31 mouse cellular contexts compared by ENCODE assay signal in genomic region chr10:86123224-86123623, GRCm38 (mm10).
DNase-seq lines count a peak whose midpoint lies in the region; ATAC-seq and TF ChIP-seq lines count a peak whose summit lies in the region.
"Had no signal": no experiment of that assay in that cellular context is flagged by ENCODE, and none has a peak within 500 bp of the region (broad histone marks: within the 10 kb centered on the region; RNA-seq: fewer than 3 reads in every experiment).

No protein-coding gene starts in this region.

- TF ChIP-seq EP300 in liver, postnatal 0 days (IDR thresholded peaks at IDR 0.05; ENCODE audit: low read depth): 0 out of 2 replicates have a peak, but pooled peaks have one; percentile 8

- no peak for TF ChIP-seq CTCF in liver, postnatal 0 days (IDR thresholded peaks at IDR 0.05; ENCODE audit: low read depth)

- H3K9me3 ChIP-seq in heart, embryonic 10.5 days: no peaks in the 10 kb centered on the region
- H3K9me3 ChIP-seq in liver, postnatal 0 days (ENCODE audit: low read length): no peaks in the 10 kb centered on the region
- H3K9me3 ChIP-seq: G1E; heart, embryonic 13.5 days; limb, embryonic 10.5 days; limb, embryonic 15.5 days; neural tube, embryonic 12.5 days; stomach, embryonic 15.5 days had no signal

- ATAC-seq in liver, postnatal 0 days: no peak; the same call in 1 of the 2 replicates
- ATAC-seq: forebrain, embryonic 16.5 days; hindbrain, embryonic 16.5 days; midbrain, embryonic 16.5 days had no signal

- no peak overlapping the region for H3K4me3 ChIP-seq in heart, embryonic 10.5 days
- no peak overlapping the region for H3K4me3 ChIP-seq in liver, postnatal 0 days (ENCODE audit: low read depth, low read length)
- no peak overlapping the region for H3K4me3 ChIP-seq in myocyte
- H3K4me3 ChIP-seq: embryonic facial prominence, embryonic 13.5 days; heart, embryonic 13.5 days; limb, embryonic 10.5 days; limb, embryonic 15.5 days; neural tube, embryonic 12.5 days; stomach, embryonic 15.5 days had no signal

- no peak overlapping the region for H3K4me2 ChIP-seq in liver, postnatal 0 days (ENCODE audit: low read depth, low read length)
- peak overlapping the region; percentile 24 for H3K4me2 ChIP-seq in myocyte (ENCODE audit: low read depth)
- H3K4me2 ChIP-seq: embryonic facial prominence, embryonic 13.5 days; heart, embryonic 13.5 days; limb, embryonic 15.5 days; lung, embryonic 14.5 days; midbrain, embryonic 11.5 days; neural tube, embryonic 12.5 days; stomach, embryonic 15.5 days had no signal

- no peak for TF ChIP-seq POLR2A in myocyte (IDR thresholded peaks at IDR 0.05; ENCODE audit: insufficient read length, low read depth)

- WGBS in heart, embryonic 10.5 days: 84% methylated on average over 2 of the region's 2 CpGs
- 70% methylated on average over 2 of the region's 2 CpGs for WGBS in liver, postnatal 0 days (ENCODE audit: insufficient replicate concordance)

- peak; percentile 14 for DNase-seq in adrenal gland, postnatal 14 days
- no peak for DNase-seq in adrenal gland, postnatal 4 days (ENCODE audit: low spot score in 2 of 2)
- DNase-seq in heart, embryonic 10.5 days (ENCODE audit: low spot score): peak; percentile 61
- no peak for DNase-seq in heart, adult 9 months (ENCODE audit: low spot score in 2 of 2)
- no peak for DNase-seq in liver, postnatal 0 days
- no peak for DNase-seq in liver
- no peak for DNase-seq in thymus, adult 18-20 months
- DNase-seq: adrenal gland, adult 8-10 months; cerebellum, adult 11-12 months; cerebellum, adult 9-11 months; gastrocnemius, postnatal 14 days; heart, postnatal 10 days; layer of hippocampus, adult 9-11 months; lung, embryonic 14.5 days; lung, postnatal 36 days; right cerebral cortex, postnatal 14 days; thymus, adult 2 months; thymus, postnatal 36 days had no signal

- H3K27ac ChIP-seq in heart, embryonic 10.5 days: no peak overlapping the region
- no peak overlapping the region for H3K27ac ChIP-seq in liver, postnatal 0 days (ENCODE audit: low read depth)
- H3K27ac ChIP-seq: embryonic facial prominence, embryonic 13.5 days; heart, embryonic 13.5 days; limb, embryonic 10.5 days; limb, embryonic 15.5 days; liver, embryonic 14.5 days; neural tube, embryonic 12.5 days; stomach, embryonic 15.5 days had no signal

- no peaks in the 10 kb centered on the region for H3K79me2 ChIP-seq in myocyte (ENCODE audit: control insufficient read depth, insufficient read depth)

- H3K27me3 ChIP-seq in heart, embryonic 10.5 days (ENCODE audit: insufficient read depth, poor library complexity, severe bottlenecking): 0 out of 2 replicates have a peak, but pooled peaks cover 4% of the 10 kb centered on the region
- no peaks in the 10 kb centered on the region for H3K27me3 ChIP-seq in liver, postnatal 0 days (ENCODE audit: insufficient read depth, low read length)
- no peaks in the 10 kb centered on the region for H3K27me3 ChIP-seq in myocyte (ENCODE audit: control insufficient read depth, insufficient read depth, insufficient read length)
- H3K27me3 ChIP-seq: embryonic facial prominence, embryonic 13.5 days; limb, embryonic 15.5 days; neural tube, embryonic 12.5 days; stomach, embryonic 15.5 days had no signal

- H3K4me1 ChIP-seq in heart, embryonic 10.5 days: 0 out of 2 replicates have a peak, but pooled peaks cover 4% of the 10 kb centered on the region
- no peaks in the 10 kb centered on the region for H3K4me1 ChIP-seq in liver, postnatal 0 days (ENCODE audit: insufficient read depth)
- H3K4me1 ChIP-seq: embryonic facial prominence, embryonic 13.5 days; limb, embryonic 10.5 days; limb, embryonic 15.5 days; neural tube, embryonic 12.5 days; stomach, embryonic 15.5 days had no signal

- H3ac ChIP-seq in myocyte (ENCODE audit: control insufficient read depth, insufficient read length): no peak overlapping the region

- no peak overlapping the region for H3K9ac ChIP-seq in liver, postnatal 0 days (replicated peaks)
- H3K9ac ChIP-seq: embryonic facial prominence, embryonic 13.5 days; heart, embryonic 13.5 days; limb, embryonic 15.5 days; liver, embryonic 14.5 days; lung, embryonic 14.5 days; neural tube, embryonic 12.5 days; stomach, embryonic 15.5 days had no signal

- no peaks in the 10 kb centered on the region for H3K36me3 ChIP-seq in heart, embryonic 10.5 days
- no peaks in the 10 kb centered on the region for H3K36me3 ChIP-seq in liver, postnatal 0 days (replicated peaks; ENCODE audit: insufficient read depth, low read length)
- H3K36me3 ChIP-seq in myocyte (ENCODE audit: control insufficient read depth, insufficient read depth): no peaks in the 10 kb centered on the region
- H3K36me3 ChIP-seq: embryonic facial prominence, embryonic 13.5 days; G1E; heart, embryonic 13.5 days; limb, embryonic 10.5 days; limb, embryonic 15.5 days; neural tube, embryonic 12.5 days; stomach, embryonic 15.5 days had no signal

TF ChIP-seq in myocyte, 11 proteins besides CTCF, POLR2A, EP300 and RAD21:
- TF ChIP-seq MAX (IDR thresholded peaks at IDR 0.05; ENCODE audit: low read depth): no peak
- TF ChIP-seq TCF12 (IDR thresholded peaks at IDR 0.05; ENCODE audit: insufficient read depth, poor library complexity, severe bottlenecking): peak; percentile 68
- TF ChIP-seq USF1 (IDR thresholded peaks at IDR 0.05; ENCODE audit: low read depth): no peak
- no peak for TF ChIP-seq SRF (IDR thresholded peaks at IDR 0.05; ENCODE audit: control insufficient read depth, insufficient read length, low read depth)
- no peak for TF ChIP-seq E2F4 (IDR thresholded peaks at IDR 0.05; ENCODE audit: insufficient read depth)
- no peak for TF ChIP-seq REST (IDR thresholded peaks at IDR 0.05; ENCODE audit: insufficient read depth, insufficient read length)
- TF ChIP-seq TCF3 (IDR thresholded peaks at IDR 0.05; ENCODE audit: insufficient read length, low read depth): peak; percentile 88
- peak; percentile 84 to 99 (median 97) for TF ChIP-seq MYOD1 (IDR thresholded peaks at IDR 0.05; ENCODE audit: control insufficient read depth in 1 of 3, insufficient read length in 2 of 3, low read depth in 2 of 3)
- peak; percentile 72 to 94 (median 74) for TF ChIP-seq MYOG (IDR thresholded peaks at IDR 0.05; ENCODE audit: control insufficient read depth in 1 of 3, insufficient read depth in 1 of 3, insufficient read length in 2 of 3, low read depth in 2 of 3)
- no peak for TF ChIP-seq POLR2AphosphoS2 (IDR thresholded peaks at IDR 0.05; ENCODE audit: insufficient read length, low read depth)
- TF ChIP-seq CEBPB (IDR thresholded peaks at IDR 0.05; ENCODE audit: insufficient read depth, poor library complexity, severe bottlenecking): no peak

Comparison
In these comparisons a context has a peak if more than half of its experiments do, and no peak if none do; other contexts are left out.
1. DNase-seq: peak in adrenal gland, postnatal 14 days (single experiment) and heart, embryonic 10.5 days (single experiment); none in adrenal gland, postnatal 4 days (0 of 2), heart, adult 9 months (0 of 2), liver, postnatal 0 days (single experiment), liver (single experiment) and thymus, adult 18-20 months (0 of 2).